Mouse (Mus musculus): ENCODE results near the gene Plekhg1.

DNA sequence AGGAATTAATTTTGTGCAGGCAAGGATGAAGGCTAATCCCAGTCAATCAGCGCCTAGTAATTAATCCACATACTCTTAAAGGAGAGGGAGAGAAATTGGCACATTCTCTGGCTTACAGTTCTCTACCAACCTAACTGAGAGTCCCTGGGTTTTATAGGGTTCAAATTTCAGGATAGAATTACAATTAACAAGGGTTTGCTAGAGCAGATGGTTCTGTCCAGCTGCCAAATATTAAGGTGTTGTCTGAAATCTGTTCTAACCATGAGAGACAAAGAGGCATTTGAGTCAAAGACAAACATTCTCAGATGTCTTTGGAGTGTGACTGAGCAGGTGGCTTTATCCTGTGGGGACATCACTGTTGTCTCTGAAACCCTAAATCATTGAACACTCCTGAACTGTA lies 87.2 kb downstream of the Plekhg1 start:
- TF ChIP-seq CTCF (conservative IDR thresholded peaks at IDR 0.05; ENCODE audit: insufficient read depth, insufficient read length, low read depth, low read length) (no peak), POLR2A (IDR thresholded peaks at IDR 0.05; ENCODE audit: low read depth, low read length) (no peak)

Data from kidney, adult 2 months (tissue).